ENCODE assay signal across 10 mouse cellular contexts in genomic region chr13:73041233-73042040, GRCm38 (mm10).
DNase-seq lines count a peak whose midpoint lies in the region; ATAC-seq lines count a peak whose summit lies in the region.
"Had no signal": no experiment of that assay in that cellular context is flagged by ENCODE, and none has a peak within 500 bp of the region (broad histone marks: within the 10 kb centered on the region; RNA-seq: fewer than 3 reads in every experiment).

No protein-coding gene starts in this region.

- no peak overlapping the region for H3K4me2 ChIP-seq in kidney, embryonic 16.5 days (replicated peaks; ENCODE audit: low read depth, low read length)
- H3K4me2 ChIP-seq in forebrain, embryonic 15.5 days (replicated peaks): no peak overlapping the region; the same call in 1 of the 2 replicates
- H3K4me2 ChIP-seq in heart, embryonic 12.5 days: no peak overlapping the region

- 31% methylated on average over 14 of the region's 14 CpGs for WGBS in kidney, embryonic 16.5 days
- 19% methylated on average over 14 of the region's 14 CpGs for WGBS in forebrain, embryonic 15.5 days
- 31% methylated on average over 14 of the region's 14 CpGs for WGBS in midbrain, embryonic 10.5 days
- 56% methylated on average over 14 of the region's 14 CpGs for WGBS in heart, embryonic 12.5 days

- no peak overlapping the region for H3K27ac ChIP-seq in kidney, embryonic 16.5 days (ENCODE audit: low read length)
- no peak overlapping the region for H3K27ac ChIP-seq in forebrain, embryonic 15.5 days (replicated peaks)
- H3K27ac ChIP-seq in midbrain, embryonic 10.5 days (replicated peaks): peak overlapping the region; percentile 67
- H3K27ac ChIP-seq in heart, embryonic 12.5 days (ENCODE audit: poor library complexity, severe bottlenecking): no peak overlapping the region

- no peaks in the 10 kb centered on the region for H3K9me3 ChIP-seq in kidney, embryonic 16.5 days (ENCODE audit: low read length)
- no peaks in the 10 kb centered on the region for H3K9me3 ChIP-seq in forebrain, embryonic 15.5 days
- H3K9me3 ChIP-seq in midbrain, embryonic 10.5 days (replicated peaks): no peaks in the 10 kb centered on the region; the same call in 1 of the 2 replicates
- H3K9me3 ChIP-seq in heart, embryonic 12.5 days (replicated peaks): no peaks in the 10 kb centered on the region

- no peak for DNase-seq in kidney, adult 9 months
- peak; percentile 49 for DNase-seq in midbrain, embryonic 10.5 days (ENCODE audit: low spot score)
- peak; percentile 51 for DNase-seq in retina, embryonic 14.5 days (ENCODE audit: low spot score)
- DNase-seq in thymus, postnatal 14 days: no peak
- no peak for DNase-seq in MN1 (ENCODE audit: low spot score)
- DNase-seq: lung, postnatal 36 days; right cerebral cortex, postnatal 4 days had no signal

- ATAC-seq in kidney, embryonic 16.5 days (ENCODE audit: low FRiP score, low TSS enrichment): 0 out of 2 replicates have a peak, but pooled peaks have one; percentile 67
- peak; percentile 66 for ATAC-seq in forebrain, embryonic 15.5 days (replicated peaks)
- ATAC-seq in heart, embryonic 12.5 days (ENCODE audit: insufficient number of reproducible peaks, low FRiP score): no peak

- peaks cover 51% of the 10 kb centered on the region for H3K27me3 ChIP-seq in kidney, embryonic 16.5 days (ENCODE audit: insufficient read depth, low read length)
- H3K27me3 ChIP-seq in forebrain, embryonic 15.5 days: peaks cover 50% of the 10 kb centered on the region
- H3K27me3 ChIP-seq in midbrain, embryonic 10.5 days (ENCODE audit: low read depth, poor library complexity, severe bottlenecking): peaks cover 88% of the 10 kb centered on the region
- peaks cover 4% of the 10 kb centered on the region; the same call in 1 of the 2 replicates for H3K27me3 ChIP-seq in heart, embryonic 12.5 days (replicated peaks)

- no peaks in the 10 kb centered on the region for H3K36me3 ChIP-seq in kidney, embryonic 16.5 days (ENCODE audit: insufficient read depth, low read length)
- no peaks in the 10 kb centered on the region for H3K36me3 ChIP-seq in forebrain, embryonic 15.5 days
- no peaks in the 10 kb centered on the region for H3K36me3 ChIP-seq in midbrain, embryonic 10.5 days
- no peaks in the 10 kb centered on the region for H3K36me3 ChIP-seq in heart, embryonic 12.5 days

- no peak overlapping the region for H3K4me3 ChIP-seq in kidney, embryonic 16.5 days (ENCODE audit: low read length)
- no peak overlapping the region for H3K4me3 ChIP-seq in forebrain, embryonic 15.5 days
- no peak overlapping the region for H3K4me3 ChIP-seq in midbrain, embryonic 10.5 days
- no peak overlapping the region for H3K4me3 ChIP-seq in heart, embryonic 12.5 days

- no peak overlapping the region for H3K9ac ChIP-seq in kidney, embryonic 16.5 days (replicated peaks; ENCODE audit: low read length)
- no peak overlapping the region for H3K9ac ChIP-seq in forebrain, embryonic 15.5 days (replicated peaks)
- H3K9ac ChIP-seq in heart, embryonic 12.5 days: no peak overlapping the region

- H3K4me1 ChIP-seq in kidney, embryonic 16.5 days (ENCODE audit: insufficient read depth, low read length): no peaks in the 10 kb centered on the region
- H3K4me1 ChIP-seq in forebrain, embryonic 15.5 days: peaks cover 12% of the 10 kb centered on the region
- H3K4me1 ChIP-seq in midbrain, embryonic 10.5 days: peaks cover 38% of the 10 kb centered on the region
- no peaks in the 10 kb centered on the region for H3K4me1 ChIP-seq in heart, embryonic 12.5 days (replicated peaks)

Comparison
In these comparisons a context has a peak if more than half of its experiments do, and no peak if none do; other contexts are left out.
1. DNase-seq: peak in midbrain, embryonic 10.5 days (single experiment) and retina, embryonic 14.5 days (single experiment); none in kidney, adult 9 months (single experiment), thymus, postnatal 14 days (single experiment) and MN1 (single experiment).